Mouse (Mus musculus): ENCODE data around the gene Mettl16. TPM values are rescaled to one million over a fixed set of nuclear protein-coding genes. Genes with fewer than 3 reads are reported as not detected.

Gene Mettl16
- polyA plus RNA-seq, 2 experiments = 9.3 to 14.6 TPM

DNA sequence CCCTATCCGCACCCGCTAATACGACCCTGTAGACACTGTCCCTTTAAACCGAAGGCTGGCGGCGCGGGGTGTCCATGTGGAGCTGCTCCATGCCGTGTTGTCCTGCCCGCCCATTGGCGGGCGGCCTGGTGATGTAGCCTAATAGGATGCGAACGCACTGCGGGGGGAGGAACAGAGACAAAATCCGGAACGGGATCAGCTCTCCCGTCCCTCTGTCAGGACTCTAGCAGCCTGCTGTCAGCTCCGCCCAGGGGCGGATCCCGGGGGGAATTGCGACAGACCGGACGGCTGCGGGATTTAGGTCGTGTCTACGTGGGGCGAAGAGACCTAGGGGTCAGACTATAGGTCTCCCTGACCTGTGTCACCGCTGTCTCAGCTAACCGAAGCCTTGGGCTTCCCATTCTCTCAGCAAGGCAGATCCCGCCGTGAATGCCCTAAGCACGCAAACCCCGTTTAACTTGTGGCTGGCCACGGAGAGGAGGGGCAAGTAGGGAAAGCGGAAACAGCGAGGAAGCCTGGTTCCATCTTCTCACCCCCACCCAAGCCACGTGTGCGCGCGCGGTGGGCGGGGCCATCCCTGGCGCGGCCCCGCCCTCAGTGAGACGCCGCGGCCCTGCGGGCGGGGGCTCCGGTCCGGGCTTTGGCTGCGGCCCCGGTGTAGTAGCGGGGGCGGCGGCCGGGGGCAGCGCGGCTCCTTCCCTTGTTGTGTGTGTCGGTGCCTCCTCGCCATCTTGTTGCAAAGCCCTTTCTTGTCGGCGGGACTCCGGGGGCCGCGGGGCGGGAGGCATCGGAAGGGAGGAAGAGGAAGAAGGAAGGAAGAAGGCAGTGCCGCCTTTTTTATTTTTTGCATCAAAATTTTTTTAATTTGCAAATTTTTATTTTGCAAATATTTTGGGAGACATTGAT lies 59.9 kb downstream of the Mettl16 start, which contains the start of gene Mnt:
Gene Mnt, plus strand, starts transcription at position 665 of the 906 bp plus-strand sequence.
- Histone ChIP-seq H3K4me2 (ENCODE audit: low read depth) (peak within 1 kb of the TSS; percentile 100), H3K36me3 (replicated peaks; ENCODE audit: control insufficient read depth, insufficient read depth, low read depth) (no peaks in the 10 kb centered on the region), H3K4me1 (replicated peaks; ENCODE audit: control insufficient read depth in 2 of 2, insufficient read depth in 2 of 2, low read length in 1 of 2) (peaks cover 34 to 58% of the 10 kb centered on the region in 2 experiments), H3K4me3 (ENCODE audit: insufficient read depth in 1 of 2, low read depth in 2 of 2, low read length in 2 of 2) (peak within 1 kb of the TSS; percentile 79 to 84), H3K27ac (peak within 1 kb of the TSS; percentile 91), H3K9ac (replicated peaks) (peak within 1 kb of the TSS; percentile 66), H3K27me3 (ENCODE audit: control insufficient read depth, insufficient read depth, low read length) (no peaks in the 10 kb centered on the region), H3K9me3 (ENCODE audit: control insufficient read depth, low read length) (no peaks in the 10 kb centered on the region)
- WGBS (ENCODE audit: insufficient replicate concordance) = under 1% methylated on average over 70 of the region's 70 CpGs
- TF ChIP-seq EP300 (IDR thresholded peaks at IDR 0.05; ENCODE audit: low read depth) = peak; percentile 47; the same call in 1 of the 2 replicates
- no peak for TF ChIP-seq CTCF (IDR thresholded peaks at IDR 0.05; ENCODE audit: low read depth)
- peak; percentile 75 for ATAC-seq (ENCODE audit: insufficient read depth)
- peak; percentile 94 to 96 (median 96) for DNase-seq (ENCODE audit: low read depth in 3 of 3, low spot score in 3 of 3)

DNA sequence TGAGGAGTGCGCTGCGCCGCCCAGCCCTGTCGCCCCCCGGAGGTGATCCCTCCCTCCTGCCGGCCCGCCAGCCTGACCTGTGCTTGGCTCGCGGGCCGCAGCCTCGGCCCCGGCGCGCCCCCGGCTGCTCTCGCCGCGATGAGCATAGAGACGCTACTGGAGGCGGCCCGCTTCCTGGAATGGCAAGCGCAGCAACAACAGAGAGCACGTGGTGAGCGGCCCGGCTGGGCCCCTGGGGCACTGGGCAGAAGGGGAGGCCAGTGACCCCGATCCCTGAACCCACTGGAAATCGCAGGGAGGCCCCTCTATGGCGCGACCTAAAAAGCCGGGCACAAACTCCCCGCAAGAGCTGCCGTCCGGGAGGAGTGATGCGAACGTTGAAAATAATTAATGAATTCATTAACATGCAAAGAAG lies 60.6 kb downstream of the Mettl16 start:
- ATAC-seq (ENCODE audit: insufficient read depth) = no peak
- Histone ChIP-seq H3K36me3 (replicated peaks; ENCODE audit: control insufficient read depth, insufficient read depth, low read depth) (no peaks in the 10 kb centered on the region), H3K27ac (peak overlapping the region; percentile 91), H3K27me3 (ENCODE audit: control insufficient read depth, insufficient read depth, low read length) (no peaks in the 10 kb centered on the region), H3K4me1 (replicated peaks; ENCODE audit: control insufficient read depth in 2 of 2, insufficient read depth in 2 of 2, low read length in 1 of 2) (peaks cover 31 to 54% of the 10 kb centered on the region in 2 experiments), H3K9ac (replicated peaks) (peak overlapping the region; percentile 66), H3K4me3 (ENCODE audit: insufficient read depth in 1 of 2, low read depth in 2 of 2, low read length in 2 of 2) (peak overlapping the region; percentile 69 to 84), H3K9me3 (ENCODE audit: control insufficient read depth, low read length) (no peaks in the 10 kb centered on the region), H3K4me2 (ENCODE audit: low read depth) (peak overlapping the region; percentile 100)
- no peak for TF ChIP-seq CTCF (IDR thresholded peaks at IDR 0.05; ENCODE audit: low read depth)
- no peak for TF ChIP-seq EP300 (IDR thresholded peaks at IDR 0.05; ENCODE audit: low read depth)
- DNase-seq (ENCODE audit: low read depth in 3 of 3, low spot score in 3 of 3) = peak in 1 of 3 experiments; percentile 51
- under 1% methylated on average over 35 of the region's 35 CpGs for WGBS (ENCODE audit: insufficient replicate concordance)

DNA sequence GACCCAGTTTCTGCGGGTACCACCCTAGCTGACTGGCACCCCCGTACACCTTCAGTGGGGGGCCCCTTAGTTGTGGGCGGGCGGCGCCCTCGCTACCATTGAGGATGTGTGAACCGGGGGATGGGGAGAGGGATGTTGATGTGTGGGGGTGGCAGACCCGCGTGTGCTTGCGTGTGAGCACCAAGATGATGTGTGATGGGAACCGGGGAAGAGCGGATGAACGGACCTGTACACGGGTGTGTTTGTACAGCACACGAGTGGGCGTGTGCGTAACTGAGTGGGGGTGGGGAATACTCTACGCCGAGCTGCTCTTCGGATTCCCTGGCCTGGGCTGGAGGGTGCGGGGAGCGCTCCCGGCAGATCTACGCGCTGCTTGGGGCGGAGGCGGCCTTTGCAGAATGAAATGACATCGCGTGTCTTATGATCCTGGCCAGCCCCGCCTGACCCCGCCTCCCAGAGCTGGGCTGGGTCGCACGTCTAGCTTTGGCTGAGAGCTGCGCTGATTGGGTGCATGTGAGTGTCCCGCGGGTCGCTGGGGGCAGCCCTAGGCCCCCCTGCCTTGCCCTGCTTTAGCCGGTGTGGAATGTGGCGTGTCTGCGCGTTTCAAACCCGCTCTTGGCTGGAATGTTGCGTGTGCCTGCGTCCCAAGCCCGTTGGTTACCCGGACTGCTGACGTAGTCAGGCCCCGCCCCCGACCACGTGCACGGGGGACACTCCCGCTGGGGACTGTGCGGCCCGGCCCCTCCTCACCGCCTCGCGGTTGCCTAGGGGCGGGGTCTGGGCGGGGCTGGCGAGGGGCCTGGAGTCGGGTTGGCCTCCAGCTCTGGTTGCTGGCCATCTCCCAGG lies 61.2 kb downstream of the Mettl16 start:
- DNase-seq (ENCODE audit: low read depth in 3 of 3, low spot score in 3 of 3) = peak; percentile 92 to 94 (median 93)
- WGBS (ENCODE audit: insufficient replicate concordance) = under 1% methylated on average over 60 of the region's 61 CpGs
- no peaks in the 10 kb centered on the region for H3K9me3 ChIP-seq (ENCODE audit: control insufficient read depth, low read length)
- no peaks in the 10 kb centered on the region for H3K36me3 ChIP-seq (replicated peaks; ENCODE audit: control insufficient read depth, insufficient read depth, low read depth)
- no peak; the same call in 1 of the 2 replicates for TF ChIP-seq CTCF (IDR thresholded peaks at IDR 0.05; ENCODE audit: low read depth)
- no peak for TF ChIP-seq EP300 (IDR thresholded peaks at IDR 0.05; ENCODE audit: low read depth)
- H3K27ac ChIP-seq = peak overlapping the region; percentile 91
- H3K4me2 ChIP-seq (ENCODE audit: low read depth) = peak overlapping the region; percentile 100
- peaks cover 33 to 54% of the 10 kb centered on the region in 2 experiments for H3K4me1 ChIP-seq (replicated peaks; ENCODE audit: control insufficient read depth in 2 of 2, insufficient read depth in 2 of 2, low read length in 1 of 2)
- peak; percentile 80 for ATAC-seq (ENCODE audit: insufficient read depth)
- peak overlapping the region; percentile 66 for H3K9ac ChIP-seq (replicated peaks)
- no peaks in the 10 kb centered on the region for H3K27me3 ChIP-seq (ENCODE audit: control insufficient read depth, insufficient read depth, low read length)
- peak overlapping the region; percentile 69 to 84 for H3K4me3 ChIP-seq (ENCODE audit: insufficient read depth in 1 of 2, low read depth in 2 of 2, low read length in 2 of 2)

DNA sequence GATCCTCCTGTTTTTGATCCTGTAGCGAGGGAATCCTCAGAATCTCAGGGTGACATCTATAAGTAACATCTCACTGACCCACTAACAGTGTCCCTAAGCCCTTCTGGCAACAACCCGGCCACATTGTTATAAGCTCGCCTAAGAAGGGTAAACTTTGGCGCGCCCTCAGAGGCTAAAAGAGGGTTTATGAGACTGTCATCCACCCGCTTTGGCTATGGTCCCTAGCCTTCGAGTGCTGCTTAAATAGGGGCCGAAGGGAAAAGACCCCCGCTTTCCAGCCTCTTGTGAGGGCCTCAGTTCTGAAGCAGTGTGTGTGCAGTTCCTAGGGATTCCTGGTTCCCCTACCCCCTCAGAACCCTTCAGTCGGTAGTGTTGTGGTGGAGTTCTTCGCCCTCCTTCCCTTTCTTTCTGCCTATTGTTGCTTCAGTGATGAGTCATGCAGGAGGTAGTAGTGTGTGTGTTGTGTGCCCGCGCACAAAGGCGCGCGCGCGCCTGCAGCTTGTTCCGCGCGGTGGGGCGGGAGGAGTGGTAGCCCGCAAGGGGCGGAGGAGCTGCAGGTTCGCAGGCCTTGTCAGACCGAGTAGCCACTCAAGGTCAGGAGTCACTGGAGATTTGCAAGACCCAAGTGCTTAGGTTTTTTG lies 62.0 kb downstream of the Mettl16 start:
- H3K4me2 ChIP-seq (ENCODE audit: low read depth) = peak overlapping the region; percentile 100
- ATAC-seq (ENCODE audit: insufficient read depth) = no peak
- no peaks in the 10 kb centered on the region for H3K27me3 ChIP-seq (ENCODE audit: control insufficient read depth, insufficient read depth, low read length)
- H3K9me3 ChIP-seq (ENCODE audit: control insufficient read depth, low read length) = no peaks in the 10 kb centered on the region
- H3K4me1 ChIP-seq (replicated peaks; ENCODE audit: control insufficient read depth in 2 of 2, insufficient read depth in 2 of 2, low read length in 1 of 2) = peaks cover 40 to 56% of the 10 kb centered on the region in 2 experiments
- under 1% methylated on average over 26 of the region's 26 CpGs for WGBS (ENCODE audit: insufficient replicate concordance)
- TF ChIP-seq EP300 (IDR thresholded peaks at IDR 0.05; ENCODE audit: low read depth) = no peak
- TF ChIP-seq CTCF (IDR thresholded peaks at IDR 0.05; ENCODE audit: low read depth) = no peak
- H3K27ac ChIP-seq = peak overlapping the region; percentile 91
- H3K36me3 ChIP-seq (replicated peaks; ENCODE audit: control insufficient read depth, insufficient read depth, low read depth) = no peaks in the 10 kb centered on the region
- H3K9ac ChIP-seq (replicated peaks) = peak overlapping the region; percentile 77
- H3K4me3 ChIP-seq (ENCODE audit: insufficient read depth in 1 of 2, low read depth in 2 of 2, low read length in 2 of 2) = peak overlapping the region; percentile 60 to 84
- DNase-seq (ENCODE audit: low read depth in 3 of 3, low spot score in 3 of 3) = peak in 2 of 3 experiments; percentile 54 to 63
